Mouse (Mus musculus) heart, embryonic 11.5 days (tissue): ENCODE measurements at regions not wholly inside any gene's neighbourhood (a gene's known extent, or its start where the extent isn't known, plus 50 kb on each side); places are given as distances from the start of the nearest gene placed in this dataset.

Source experiments
- ATAC-seq: fragments of 200-750 bp; cut with Nextera tagmentation; replicated peaks from 2 replicates; pipeline ENCODE4 v1.8.0; 2017; ENCODE audit warnings: moderate library complexity; ENCODE audit not compliant: insufficient number of reproducible peaks, low FRiP score, low TSS enrichment
- H3K27ac ChIP-seq: fragments of 300-500 bp; sonication (generic); 2 replicates; pipeline ENCODE4 v1.5.1; 2014; ENCODE audit warnings: mild to moderate bottlenecking, low read depth, low read length
- H3K27me3 ChIP-seq: fragments of 300-500 bp; sonication (generic); 2 replicates; pipeline ENCODE4 v1.6.1; 2014; ENCODE audit warnings: mild to moderate bottlenecking, low read length, mixed read lengths; ENCODE audit not compliant: control insufficient read depth, insufficient read depth
- H3K36me3 ChIP-seq: fragments of 300-500 bp; sonication (generic); 2 replicates; pipeline ENCODE4 v1.6.1; 2014; ENCODE audit warnings: mild to moderate bottlenecking, low read length, moderate library complexity, mixed read lengths; ENCODE audit not compliant: control insufficient read depth, insufficient read depth
- H3K4me1 ChIP-seq: fragments of 300-500 bp; sonication (generic); 2 replicates; pipeline ENCODE4 v1.6.1; 2014; ENCODE audit warnings: low read length; ENCODE audit not compliant: control insufficient read depth, insufficient read depth
- H3K4me2 ChIP-seq: fragments of 300-500 bp; sonication (generic); 2 replicates; pipeline ENCODE4 v1.6.1; 2014; ENCODE audit warnings: mild to moderate bottlenecking, moderate library complexity
- H3K4me3 ChIP-seq: fragments of 300-500 bp; sonication (generic); 2 replicates; pipeline ENCODE4 v1.5.1; 2014; ENCODE audit warnings: low read depth, low read length
- H3K9ac ChIP-seq: fragments of 300-500 bp; sonication (generic); 2 replicates; pipeline ENCODE4 v1.6.1; 2014; ENCODE audit warnings: mild to moderate bottlenecking, low read depth, low read length, moderate library complexity
- H3K9me3 ChIP-seq: fragments of 300-500 bp; sonication (generic); replicated peaks from 2 replicates; pipeline ENCODE4 v1.6.1; 2016; ENCODE audit warnings: low read length; ENCODE audit not compliant: control insufficient read depth
- WGBS: fragments of 180-500 bp; shearing (Covaris S2); extraction: QIAGEN DNeasy Blood & Tissue Kit; methylation state at CpG from one replicate; pipeline ENCODE4 v1.1.7; 2014; ENCODE audit not compliant: insufficient replicate concordance; 5-methylcytosine and 5-hydroxymethylcytosine counted together

- no peak overlapping the region for H3K4me2 ChIP-seq
- WGBS = 61% methylated on average over 2 of the region's 2 CpGs
- H3K9me3 ChIP-seq = no peaks in the 10 kb centered on the region
- H3K36me3 ChIP-seq = no peaks in the 10 kb centered on the region
- H3K9ac ChIP-seq = no peak overlapping the region
- H3K4me1 ChIP-seq = no peaks in the 10 kb centered on the region
- no peak overlapping the region for H3K27ac ChIP-seq
- no peak overlapping the region for H3K4me3 ChIP-seq
- H3K27me3 ChIP-seq = no peaks in the 10 kb centered on the region
- ATAC-seq = no peak
These were observed 326.8 kb upstream of the Dynlrb2 start for GRCm38 (mm10) chr8:116177946-116178345.

- Histone ChIP-seq H3K4me3 (no peak overlapping the region), H3K9me3 (no peaks in the 10 kb centered on the region), H3K27ac (no peak overlapping the region), H3K9ac (no peak overlapping the region), H3K27me3 (no peaks in the 10 kb centered on the region), H3K4me1 (no peaks in the 10 kb centered on the region), H3K36me3 (no peaks in the 10 kb centered on the region), H3K4me2 (no peak overlapping the region)
- ATAC-seq = no peak
- WGBS = 34% methylated on average over 3 of the region's 3 CpGs
These were observed 329.9 kb upstream of the Dynlrb2 start for GRCm38 (mm10) chr8:116174891-116175290.

GRCm38 (mm10) chr8:116173961-116174360 is 330.8 kb upstream of the Dynlrb2 start:
- no peaks in the 10 kb centered on the region for H3K36me3 ChIP-seq
- no peak overlapping the region for H3K9ac ChIP-seq
- no peaks in the 10 kb centered on the region for H3K9me3 ChIP-seq
- H3K4me1 ChIP-seq = no peaks in the 10 kb centered on the region
- H3K4me2 ChIP-seq = no peak overlapping the region
- WGBS = 42% methylated on average over 1 of the region's 1 CpGs
- ATAC-seq = no peak
- no peaks in the 10 kb centered on the region for H3K27me3 ChIP-seq
- H3K4me3 ChIP-seq = no peak overlapping the region
- no peak overlapping the region for H3K27ac ChIP-seq

GRCm38 (mm10) chr8:116167874-116168273 is 336.9 kb upstream of the Dynlrb2 start:
- Histone ChIP-seq H3K9ac (no peak overlapping the region), H3K27ac (no peak overlapping the region), H3K36me3 (no peaks in the 10 kb centered on the region), H3K9me3 (no peaks in the 10 kb centered on the region), H3K4me3 (no peak overlapping the region), H3K27me3 (peaks cover 6% of the 10 kb centered on the region; the same call in 1 of the 2 replicates), H3K4me2 (no peak overlapping the region), H3K4me1 (no peaks in the 10 kb centered on the region)
- WGBS = 36% methylated on average over 4 of the region's 4 CpGs
- ATAC-seq = no peak

- 33% methylated on average over 8 of the region's 8 CpGs for WGBS
- no peak overlapping the region for H3K9ac ChIP-seq
- peaks cover 6% of the 10 kb centered on the region; the same call in 1 of the 2 replicates for H3K27me3 ChIP-seq
- H3K4me2 ChIP-seq = no peak overlapping the region
- no peak overlapping the region for H3K27ac ChIP-seq
- H3K4me1 ChIP-seq = no peaks in the 10 kb centered on the region
- no peaks in the 10 kb centered on the region for H3K9me3 ChIP-seq
- no peaks in the 10 kb centered on the region for H3K36me3 ChIP-seq
- no peak overlapping the region for H3K4me3 ChIP-seq
- ATAC-seq = no peak
These were observed 339.8 kb upstream of the Dynlrb2 start for GRCm38 (mm10) chr8:116164989-116165299.

- 52% methylated on average over 5 of the region's 5 CpGs for WGBS
- H3K9me3 ChIP-seq = no peaks in the 10 kb centered on the region
- no peaks in the 10 kb centered on the region for H3K4me1 ChIP-seq
- no peaks in the 10 kb centered on the region for H3K36me3 ChIP-seq
- H3K4me2 ChIP-seq = no peak overlapping the region
- H3K9ac ChIP-seq = no peak overlapping the region
- ATAC-seq = no peak
- H3K4me3 ChIP-seq = no peak overlapping the region
- H3K27me3 ChIP-seq = peaks cover 6% of the 10 kb centered on the region; the same call in 1 of the 2 replicates
- no peak overlapping the region for H3K27ac ChIP-seq
These were observed 340.4 kb upstream of the Dynlrb2 start for GRCm38 (mm10) chr8:116164190-116164988.

GRCm38 (mm10) chr8:116160932-116161331 is 343.8 kb upstream of the Dynlrb2 start:
- H3K36me3 ChIP-seq = no peaks in the 10 kb centered on the region
- WGBS = 55% methylated on average over 5 of the region's 5 CpGs
- no peak for ATAC-seq
- no peaks in the 10 kb centered on the region; the same call in 1 of the 2 replicates for H3K27me3 ChIP-seq
- no peak overlapping the region for H3K9ac ChIP-seq
- H3K27ac ChIP-seq = no peak overlapping the region
- H3K4me2 ChIP-seq = no peak overlapping the region
- no peaks in the 10 kb centered on the region for H3K4me1 ChIP-seq
- H3K4me3 ChIP-seq = no peak overlapping the region
- H3K9me3 ChIP-seq = no peaks in the 10 kb centered on the region

- Histone ChIP-seq H3K9me3 (no peaks in the 10 kb centered on the region), H3K4me3 (no peak overlapping the region), H3K9ac (no peak overlapping the region), H3K4me2 (no peak overlapping the region), H3K4me1 (no peaks in the 10 kb centered on the region), H3K27ac (no peak overlapping the region), H3K36me3 (no peaks in the 10 kb centered on the region), H3K27me3 (no peaks in the 10 kb centered on the region)
- no peak for ATAC-seq
- 50% methylated on average over 13 of the region's 13 CpGs for WGBS
These were observed 360.8 kb upstream of the Dynlrb2 start for GRCm38 (mm10) chr8:116143687-116144573.
